Comparison of ENCODE assay signal across 22 mouse cellular contexts in the genomic region with DNA sequence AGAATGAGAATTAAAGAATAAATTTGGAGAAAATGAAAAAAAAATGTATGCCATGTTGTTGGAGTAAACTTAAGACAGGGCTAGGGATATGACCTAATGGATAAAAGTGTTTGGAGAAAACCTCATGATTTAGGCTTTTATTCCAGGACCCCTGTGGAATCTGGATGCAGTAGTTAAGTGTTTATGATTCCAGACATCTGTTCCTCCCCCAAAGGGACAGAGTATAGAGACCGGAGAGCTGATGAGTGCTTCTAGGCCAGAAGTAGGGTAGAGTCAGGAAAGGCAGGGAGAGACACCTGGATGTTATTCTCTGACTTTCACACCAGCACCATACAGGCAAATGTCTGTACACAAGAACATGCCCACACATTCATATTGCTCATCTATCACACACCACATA. TPM values are rescaled to one million over a fixed set of nuclear protein-coding genes. Genes with fewer than 3 reads are reported as not detected.
DNase-seq lines count a peak whose midpoint lies in the region; ATAC-seq and TF ChIP-seq lines count a peak whose summit lies in the region.
"Had no signal": no experiment of that assay in that cellular context is flagged by ENCODE, and none has a peak within 500 bp of the region (broad histone marks: within the 10 kb centered on the region; RNA-seq: fewer than 3 reads in every experiment).

No protein-coding gene starts in this region.

- no peak overlapping the region for H3K27ac ChIP-seq in limb, embryonic 11.5 days (replicated peaks; ENCODE audit: low read depth, low read length)
- no peak overlapping the region for H3K27ac ChIP-seq in limb, embryonic 10.5 days
- H3K27ac ChIP-seq in neural tube, embryonic 11.5 days (ENCODE audit: low read depth, low read length), result no peak overlapping the region
- H3K27ac ChIP-seq in limb, embryonic 14.5 days (replicated peaks; ENCODE audit: low read depth, low read length), result no peak overlapping the region
- H3K27ac ChIP-seq: embryonic facial prominence, embryonic 12.5 days; forebrain, embryonic 15.5 days; heart, embryonic 10.5 days had no signal

- H3K4me3 ChIP-seq in limb, embryonic 11.5 days (ENCODE audit: low read depth, low read length), result no peak overlapping the region
- no peak overlapping the region for H3K4me3 ChIP-seq in limb, embryonic 10.5 days
- H3K4me3 ChIP-seq in neural tube, embryonic 11.5 days (ENCODE audit: low read depth, low read length), result no peak overlapping the region
- H3K4me3 ChIP-seq in limb, embryonic 14.5 days (replicated peaks; ENCODE audit: low read length), result no peak overlapping the region
- H3K4me3 ChIP-seq: embryonic facial prominence, embryonic 12.5 days; forebrain, embryonic 15.5 days; heart, embryonic 10.5 days had no signal

- no peaks in the 10 kb centered on the region for H3K9me3 ChIP-seq in limb, embryonic 11.5 days (ENCODE audit: control insufficient read depth, low read length)
- no peaks in the 10 kb centered on the region for H3K9me3 ChIP-seq in limb, embryonic 10.5 days (replicated peaks)
- no peaks in the 10 kb centered on the region for H3K9me3 ChIP-seq in neural tube, embryonic 11.5 days (ENCODE audit: control insufficient read depth, low read length)
- no peaks in the 10 kb centered on the region for H3K9me3 ChIP-seq in limb, embryonic 14.5 days (ENCODE audit: control insufficient read depth, low read length)
- H3K9me3 ChIP-seq: embryonic facial prominence, embryonic 12.5 days; forebrain, embryonic 15.5 days; heart, embryonic 10.5 days had no signal

- H3K4me1 ChIP-seq in limb, embryonic 11.5 days (ENCODE audit: control insufficient read depth, insufficient read depth, low read length), result no peaks in the 10 kb centered on the region
- peaks cover 9% of the 10 kb centered on the region; the same call in 1 of the 2 replicates for H3K4me1 ChIP-seq in limb, embryonic 10.5 days
- no peaks in the 10 kb centered on the region for H3K4me1 ChIP-seq in neural tube, embryonic 11.5 days (ENCODE audit: control insufficient read depth, insufficient read depth, low read length)
- H3K4me1 ChIP-seq in limb, embryonic 14.5 days (ENCODE audit: control insufficient read depth, insufficient read depth, low read length), result no peaks in the 10 kb centered on the region
- H3K4me1 ChIP-seq: embryonic facial prominence, embryonic 12.5 days; forebrain, embryonic 15.5 days; heart, embryonic 10.5 days had no signal

- no peaks in the 10 kb centered on the region for H3K27me3 ChIP-seq in limb, embryonic 11.5 days (ENCODE audit: control insufficient read depth, insufficient read depth, low read length)
- no peaks in the 10 kb centered on the region for H3K27me3 ChIP-seq in limb, embryonic 10.5 days (ENCODE audit: low read depth, poor library complexity, severe bottlenecking)
- no peaks in the 10 kb centered on the region for H3K27me3 ChIP-seq in neural tube, embryonic 11.5 days (ENCODE audit: control insufficient read depth, insufficient read depth, low read length)
- no peaks in the 10 kb centered on the region for H3K27me3 ChIP-seq in limb, embryonic 14.5 days (ENCODE audit: control insufficient read depth, insufficient read depth, low read length)
- H3K27me3 ChIP-seq: CH12.LX; embryonic facial prominence, embryonic 12.5 days; forebrain, embryonic 15.5 days; Patski had no signal

- H3K9ac ChIP-seq in limb, embryonic 11.5 days (ENCODE audit: low read length), result no peak overlapping the region
- H3K9ac ChIP-seq in neural tube, embryonic 11.5 days (ENCODE audit: low read length), result no peak overlapping the region
- H3K9ac ChIP-seq in limb, embryonic 14.5 days (ENCODE audit: low read depth, low read length, severe bottlenecking), result no peak overlapping the region
- H3K9ac ChIP-seq: embryonic facial prominence, embryonic 12.5 days; forebrain, embryonic 15.5 days had no signal

- no peak for TF ChIP-seq POLR2A in limb, embryonic 14.5 days (IDR thresholded peaks at IDR 0.05; ENCODE audit: borderline replicate concordance, extremely low read depth, insufficient read depth, insufficient read length)

- peak; percentile 60 for ATAC-seq in limb, embryonic 11.5 days (ENCODE audit: insufficient number of reproducible peaks, low FRiP score, low TSS enrichment, low read depth)
- 0 out of 2 replicates have a peak, but pooled peaks have one; percentile 1 for ATAC-seq in neural tube, embryonic 11.5 days (ENCODE audit: insufficient read depth, low FRiP score, low TSS enrichment)
- ATAC-seq in limb, embryonic 14.5 days (ENCODE audit: low FRiP score, low read depth), result peak; percentile 15; the same call in 1 of the 2 replicates
- ATAC-seq: activated CD4-positive, CD25-positive, alpha-beta regulatory T cell, adult 4 months; forebrain, embryonic 15.5 days; Patski had no signal

- no peak overlapping the region for H3K4me2 ChIP-seq in limb, embryonic 11.5 days (ENCODE audit: low read depth, severe bottlenecking)
- H3K4me2 ChIP-seq in neural tube, embryonic 11.5 days (ENCODE audit: low read depth), result no peak overlapping the region
- H3K4me2 ChIP-seq in limb, embryonic 14.5 days (replicated peaks; ENCODE audit: low read depth, low read length, severe bottlenecking), result no peak overlapping the region
- H3K4me2 ChIP-seq: embryonic facial prominence, embryonic 12.5 days; forebrain, embryonic 15.5 days had no signal

- no peaks in the 10 kb centered on the region for H3K36me3 ChIP-seq in limb, embryonic 11.5 days (ENCODE audit: control insufficient read depth, insufficient read depth, low read length)
- no peaks in the 10 kb centered on the region for H3K36me3 ChIP-seq in limb, embryonic 10.5 days
- no peaks in the 10 kb centered on the region for H3K36me3 ChIP-seq in neural tube, embryonic 11.5 days (ENCODE audit: control insufficient read depth, insufficient read depth, low read length)
- H3K36me3 ChIP-seq in limb, embryonic 14.5 days (ENCODE audit: control insufficient read depth, insufficient read depth, low read length), result no peaks in the 10 kb centered on the region
- H3K36me3 ChIP-seq: embryonic facial prominence, embryonic 12.5 days; forebrain, embryonic 15.5 days; heart, embryonic 10.5 days had no signal

- DNase-seq in limb, embryonic 11.5 days (ENCODE audit: low spot score), result no peak
- no peak for DNase-seq in limb, embryonic 10.5 days (ENCODE audit: low spot score)
- DNase-seq in neural tube, embryonic 11.5 days (ENCODE audit: low spot score), result no peak
- no peak for DNase-seq in neural tube, embryonic 10.5 days (ENCODE audit: extremely low spot score, low spot score)
- no peak for DNase-seq in limb, embryonic 14.5 days (ENCODE audit: low spot score)
- no peak for DNase-seq in left cerebral cortex, adult 11 months (ENCODE audit: low spot score)
- DNase-seq: adrenal gland, postnatal 14 days; cerebellum, adult 11-12 months; cerebellum, adult 9-10 months; cerebellum, postnatal 25 days; gastrocnemius, postnatal 36 days; heart, adult 18-20 months; heart, postnatal 10 days; heart, postnatal 4 days had no signal

- WGBS in limb, embryonic 11.5 days, result 35% methylated on average over 1 of the region's 1 CpGs
- 70% methylated on average over 1 of the region's 1 CpGs for WGBS in limb, embryonic 10.5 days
- 68% methylated on average over 1 of the region's 1 CpGs for WGBS in neural tube, embryonic 11.5 days
- WGBS in limb, embryonic 14.5 days, result 27% methylated on average over 1 of the region's 1 CpGs

RNA-seq across cellular contexts. Expression of a gene that starts 52.0 kb away (rescaled TPM):
- 0.16 TPM in 1 of 2 replicates, not detected in the other for polyA plus RNA-seq in limb, embryonic 11.5 days (2014; fragmentation: Nextera tagmentation; extraction: Ambion mirVana)
- polyA plus RNA-seq in limb, embryonic 10.5 days (2016; fragmentation: Nextera tagmentation; extraction: Ambion mirVana), result 0.10 TPM in 1 of 2 replicates, not detected in the other
- polyA plus RNA-seq in neural tube, embryonic 11.5 days (2014; fragmentation: Nextera tagmentation; extraction: Ambion mirVana), result 0.12 TPM in 1 of 2 replicates, not detected in the other
- polyA plus RNA-seq in limb, embryonic 14.5 days (2012; rRNA removed), result 0.04 TPM in 1 of 2 replicates, not detected in the other
- polyA plus RNA-seq in limb, embryonic 14.5 days (2014; fragmentation: Nextera tagmentation; extraction: Ambion mirVana), result 0.10 TPM in 2 replicates
- polyA plus RNA-seq: cortical plate, adult 2 months; heart, embryonic 14.5 days had no signal

Comparison
In these comparisons a context has a peak if more than half of its experiments do, and no peak if none do; other contexts are left out.
1. ATAC-seq: peak in every context shown above with its lines; median percentile 60 in limb, embryonic 11.5 days; 15 in limb, embryonic 14.5 days; 1 in neural tube, embryonic 11.5 days.